Mouse (Mus musculus): ENCODE data around the gene Atg2a. TPM values are rescaled to one million over a fixed set of nuclear protein-coding genes. Genes with fewer than 3 reads are reported as not detected.

Atg2a gene
- polyA plus RNA-seq, 1 experiment from 2014 or later = 4.8 TPM

GRCm38 (mm10) chr19:6234337-6235083 is 7.0 kb upstream of the Atg2a start:
- no peak for TF ChIP-seq EP300 (optimal IDR thresholded peaks at IDR 0.05)
- TF ChIP-seq CTCF (IDR thresholded peaks at IDR 0.05; ENCODE audit: low read depth) = no peak
- Histone ChIP-seq H3K9ac (ENCODE audit: low read length) (peak overlapping the region; percentile 80), H3K9me3 (ENCODE audit: control insufficient read depth, low read length) (no peaks in the 10 kb centered on the region), H3K4me2 (replicated peaks; ENCODE audit: low read depth) (peak overlapping the region; percentile 85), H3K27ac (replicated peaks) (no peak overlapping the region), H3K27me3 (ENCODE audit: control insufficient read depth, insufficient read depth, low read length) (no peaks in the 10 kb centered on the region), H3K36me3 (ENCODE audit: control insufficient read depth, insufficient read depth, low read length) (peaks cover 6% of the 10 kb centered on the region; the same call in 1 of the 2 replicates), H3K4me3 (ENCODE audit: low read depth, low read length) (peak overlapping the region; percentile 75), H3K4me1 (replicated peaks; ENCODE audit: control insufficient read depth, insufficient read depth) (peaks cover 10% of the 10 kb centered on the region; the same call in 1 of the 2 replicates)
- WGBS = 61% methylated on average over 11 of the region's 11 CpGs
- ATAC-seq (ENCODE audit: low FRiP score, low TSS enrichment) = no peak
- peak; percentile 46 for DNase-seq (ENCODE audit: low spot score)

GRCm38 (mm10) chr19:6235084-6236052 is 6.1 kb upstream of the Atg2a start, which contains the start of gene Ppp2r5b:
Ppp2r5b (minus strand) TSS chr19:6235872.
- 4% methylated on average over 48 of the region's 48 CpGs for WGBS
- Histone ChIP-seq H3K9ac (ENCODE audit: low read length) (peak within 1 kb of the TSS; percentile 80), H3K4me2 (replicated peaks; ENCODE audit: low read depth) (peak within 1 kb of the TSS; percentile 85), H3K4me3 (ENCODE audit: low read depth, low read length) (peak within 1 kb of the TSS; percentile 75), H3K27me3 (ENCODE audit: control insufficient read depth, insufficient read depth, low read length) (no peaks in the 10 kb centered on the region), H3K9me3 (ENCODE audit: control insufficient read depth, low read length) (no peaks in the 10 kb centered on the region), H3K36me3 (ENCODE audit: control insufficient read depth, insufficient read depth, low read length) (peaks cover 6% of the 10 kb centered on the region; the same call in 1 of the 2 replicates), H3K4me1 (replicated peaks; ENCODE audit: control insufficient read depth, insufficient read depth) (peaks cover 10% of the 10 kb centered on the region; the same call in 1 of the 2 replicates), H3K27ac (replicated peaks) (peak within 1 kb of the TSS; percentile 96)
- peak; percentile 90 for ATAC-seq (ENCODE audit: low FRiP score, low TSS enrichment)
- TF ChIP-seq CTCF (IDR thresholded peaks at IDR 0.05; ENCODE audit: low read depth) = peak; percentile 72
- TF ChIP-seq EP300 (optimal IDR thresholded peaks at IDR 0.05) = no peak
- peak; percentile 96 for DNase-seq (ENCODE audit: low spot score)

DNA sequence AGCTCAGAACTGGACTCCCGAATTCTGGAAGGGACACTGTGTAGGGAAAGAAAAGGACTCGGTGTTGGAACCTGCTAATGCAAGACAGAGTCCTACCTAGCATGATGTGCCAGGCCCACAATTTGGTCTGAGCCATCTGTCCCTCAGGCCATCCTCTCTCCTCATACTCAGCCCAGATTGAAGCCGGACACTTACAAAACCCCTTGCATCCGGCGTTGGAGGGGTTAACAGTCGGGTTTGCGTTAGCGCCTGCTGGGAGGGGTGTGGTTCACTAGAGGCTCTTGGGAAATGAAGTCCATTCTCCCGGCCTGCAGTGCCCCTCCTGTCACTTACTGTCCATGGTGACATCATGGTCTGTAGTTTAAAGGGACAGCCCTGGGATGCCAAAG is 5.4 kb upstream of the Atg2a start:
- peaks cover 6% of the 10 kb centered on the region; the same call in 1 of the 2 replicates for H3K36me3 ChIP-seq (ENCODE audit: control insufficient read depth, insufficient read depth, low read length)
- H3K27ac ChIP-seq (replicated peaks) = peak overlapping the region; percentile 96
- peak overlapping the region; percentile 85 for H3K4me2 ChIP-seq (replicated peaks; ENCODE audit: low read depth)
- WGBS = 1% methylated on average over 9 of the region's 9 CpGs
- DNase-seq (ENCODE audit: low spot score) = peak; percentile 88
- H3K4me1 ChIP-seq (replicated peaks; ENCODE audit: control insufficient read depth, insufficient read depth) = peaks cover 10% of the 10 kb centered on the region; the same call in 1 of the 2 replicates
- peak; percentile 85 for ATAC-seq (ENCODE audit: low FRiP score, low TSS enrichment)
- no peaks in the 10 kb centered on the region for H3K27me3 ChIP-seq (ENCODE audit: control insufficient read depth, insufficient read depth, low read length)
- peak overlapping the region; percentile 75 for H3K4me3 ChIP-seq (ENCODE audit: low read depth, low read length)
- peak; percentile 57 for TF ChIP-seq EP300 (optimal IDR thresholded peaks at IDR 0.05)
- no peak for TF ChIP-seq CTCF (IDR thresholded peaks at IDR 0.05; ENCODE audit: low read depth)
- H3K9ac ChIP-seq (ENCODE audit: low read length) = peak overlapping the region; percentile 80
- H3K9me3 ChIP-seq (ENCODE audit: control insufficient read depth, low read length) = no peaks in the 10 kb centered on the region

- 72% methylated on average over 7 of the region's 7 CpGs for WGBS
- H3K4me2 ChIP-seq (replicated peaks; ENCODE audit: low read depth) = no peak overlapping the region
- no peak overlapping the region for H3K4me3 ChIP-seq (ENCODE audit: low read depth, low read length)
- DNase-seq (ENCODE audit: low spot score) (no peak), ATAC-seq (ENCODE audit: low FRiP score, low TSS enrichment) (no peak)
- peaks cover 10% of the 10 kb centered on the region; the same call in 1 of the 2 replicates for H3K4me1 ChIP-seq (replicated peaks; ENCODE audit: control insufficient read depth, insufficient read depth)
- TF ChIP-seq EP300 (optimal IDR thresholded peaks at IDR 0.05) = no peak
- TF ChIP-seq CTCF (IDR thresholded peaks at IDR 0.05; ENCODE audit: low read depth) = no peak
- H3K27ac ChIP-seq (replicated peaks) = no peak overlapping the region
- peaks cover 6% of the 10 kb centered on the region; the same call in 1 of the 2 replicates for H3K36me3 ChIP-seq (ENCODE audit: control insufficient read depth, insufficient read depth, low read length)
- no peaks in the 10 kb centered on the region for H3K27me3 ChIP-seq (ENCODE audit: control insufficient read depth, insufficient read depth, low read length)
- H3K9ac ChIP-seq (ENCODE audit: low read length) = no peak overlapping the region
- H3K9me3 ChIP-seq (ENCODE audit: control insufficient read depth, low read length) = no peaks in the 10 kb centered on the region
Measured at GRCm38 (mm10) chr19:6236842-6237241, 4.6 kb upstream of the Atg2a start.

DNA sequence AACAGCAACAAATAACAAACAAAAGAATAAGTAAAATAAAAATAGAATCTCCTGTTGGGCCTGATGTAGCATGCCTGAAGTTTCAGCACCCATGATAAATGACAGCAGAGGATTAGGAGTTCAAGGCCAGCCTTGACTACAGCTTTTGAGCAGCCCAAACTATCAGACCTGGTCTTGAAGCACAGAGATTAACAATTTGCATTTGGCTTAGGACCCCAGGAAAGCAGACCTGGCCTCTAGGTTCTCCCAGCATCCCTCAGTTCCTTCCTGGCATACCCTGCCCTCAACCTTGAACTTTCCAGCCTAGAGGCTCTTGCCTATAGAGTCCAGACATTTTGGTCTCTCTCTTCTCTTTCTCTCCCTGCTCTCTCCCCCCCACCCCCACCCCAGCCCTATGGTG is 2.7 kb upstream of the Atg2a start:
- no peak overlapping the region for H3K4me2 ChIP-seq (replicated peaks; ENCODE audit: low read depth)
- H3K4me3 ChIP-seq (ENCODE audit: low read depth, low read length) = no peak overlapping the region
- H3K27me3 ChIP-seq (ENCODE audit: control insufficient read depth, insufficient read depth, low read length) = no peaks in the 10 kb centered on the region
- H3K4me1 ChIP-seq (replicated peaks; ENCODE audit: control insufficient read depth, insufficient read depth) = peaks cover 10% of the 10 kb centered on the region; the same call in 1 of the 2 replicates
- H3K27ac ChIP-seq (replicated peaks) = no peak overlapping the region
- no peak for ATAC-seq (ENCODE audit: low FRiP score, low TSS enrichment)
- no peak for TF ChIP-seq CTCF (IDR thresholded peaks at IDR 0.05; ENCODE audit: low read depth)
- no peak for TF ChIP-seq EP300 (optimal IDR thresholded peaks at IDR 0.05)
- no peaks in the 10 kb centered on the region for H3K9me3 ChIP-seq (ENCODE audit: control insufficient read depth, low read length)
- no peak overlapping the region for H3K9ac ChIP-seq (ENCODE audit: low read length)
- no peaks in the 10 kb centered on the region for H3K36me3 ChIP-seq (ENCODE audit: control insufficient read depth, insufficient read depth, low read length)
- DNase-seq (ENCODE audit: low spot score) = no peak

All from stomach, postnatal 0 days (tissue).